ENCODE assay signal across 8 mouse cellular contexts in the genomic region with DNA sequence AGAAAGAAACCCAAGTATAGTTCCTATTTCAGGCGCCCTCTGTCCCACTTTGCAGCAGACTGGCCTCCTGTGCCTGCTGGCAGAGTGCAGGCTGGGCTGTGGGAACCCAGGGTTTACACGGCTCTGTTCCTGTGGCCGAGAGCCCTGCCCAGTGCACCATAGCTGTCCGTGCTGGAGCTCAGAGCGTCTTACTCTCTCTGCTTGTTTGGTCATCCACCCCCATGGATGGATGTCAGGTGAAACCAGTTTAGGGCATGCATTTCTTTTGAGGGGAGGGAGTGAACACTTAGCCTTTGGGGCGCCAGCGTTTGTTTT.
A peak's percentile ranks its signal among the peaks of the same experiment; 100 is the strongest.
DNase-seq lines count a peak whose midpoint lies in the region; ATAC-seq and TF ChIP-seq lines count a peak whose summit lies in the region.

No protein-coding gene starts in this region.

- H3K4me1 ChIP-seq in cerebellum, adult 2 months (ENCODE audit: control insufficient read depth, insufficient read depth, low read length) = peaks cover 49% of the 10 kb centered on the region
- peaks cover 29% of the 10 kb centered on the region for H3K4me1 ChIP-seq in lung, embryonic 15.5 days
- H3K4me1 ChIP-seq in hindbrain, embryonic 16.5 days (ENCODE audit: control insufficient read depth, insufficient read depth, low read depth, low read length) = peaks cover 41% of the 10 kb centered on the region
- peaks cover 20% of the 10 kb centered on the region for H3K4me1 ChIP-seq in stomach, embryonic 14.5 days (ENCODE audit: control insufficient read depth, insufficient read depth, low read length)

- no peak for ATAC-seq in lung, embryonic 15.5 days (ENCODE audit: borderline replicate concordance, extremely low read depth, low FRiP score, low TSS enrichment)
- ATAC-seq in hindbrain, embryonic 16.5 days = peak; percentile 66
- ATAC-seq in stomach, embryonic 14.5 days (ENCODE audit: insufficient number of reproducible peaks, insufficient read depth, low FRiP score, low read depth) = peak; percentile 42; the same call in 1 of the 2 replicates

- no peak overlapping the region; the same call in 1 of the 2 replicates for H3K4me2 ChIP-seq in lung, embryonic 15.5 days
- H3K4me2 ChIP-seq in hindbrain, embryonic 16.5 days (ENCODE audit: low read length) = no peak overlapping the region
- 0 out of 2 replicates have a peak overlapping the region, but pooled peaks have one; percentile 14 for H3K4me2 ChIP-seq in stomach, embryonic 14.5 days (replicated peaks; ENCODE audit: low read depth, low read length)

- H3K4me3 ChIP-seq in cerebellum, adult 2 months (replicated peaks; ENCODE audit: insufficient read depth, low read depth, low read length) = peak overlapping the region; percentile 33
- H3K4me3 ChIP-seq in lung, embryonic 15.5 days = no peak overlapping the region
- H3K4me3 ChIP-seq in hindbrain, embryonic 16.5 days (ENCODE audit: low read length) = no peak overlapping the region
- H3K4me3 ChIP-seq in stomach, embryonic 14.5 days (ENCODE audit: low read depth, low read length) = no peak overlapping the region

- WGBS in cerebellum, adult 2 months = 28% methylated on average over 7 of the region's 7 CpGs
- WGBS in lung, embryonic 15.5 days = 77% methylated on average over 7 of the region's 7 CpGs
- WGBS in hindbrain, embryonic 16.5 days = 69% methylated on average over 7 of the region's 7 CpGs
- 70% methylated on average over 7 of the region's 7 CpGs for WGBS in stomach, embryonic 14.5 days

- no peak for DNase-seq in cerebellum, adult 2 months
- DNase-seq in cerebellum, adult 11-12 months = no peak
- DNase-seq in lung, postnatal 14 days = no peak
- no peak for DNase-seq in heart, adult 8-10 months (ENCODE audit: low spot score)
- no peak for DNase-seq in left cerebral cortex, adult 18-20 months (ENCODE audit: low spot score in 2 of 2)

- TF ChIP-seq CTCF in cerebellum, adult 2 months (IDR thresholded peaks at IDR 0.05; ENCODE audit: borderline replicate concordance, insufficient read depth, low read depth, low read length) = no peak

- no peak for TF ChIP-seq POLR2A in cerebellum, adult 2 months (IDR thresholded peaks at IDR 0.05; ENCODE audit: borderline replicate concordance, insufficient read depth, low read length)

- H3K9ac ChIP-seq in lung, embryonic 15.5 days = no peak overlapping the region
- no peak overlapping the region for H3K9ac ChIP-seq in hindbrain, embryonic 16.5 days (ENCODE audit: low read depth, low read length)
- no peak overlapping the region for H3K9ac ChIP-seq in stomach, embryonic 14.5 days (replicated peaks; ENCODE audit: low read depth, low read length)

- no peaks in the 10 kb centered on the region for H3K9me3 ChIP-seq in lung, embryonic 15.5 days
- no peaks in the 10 kb centered on the region for H3K9me3 ChIP-seq in hindbrain, embryonic 16.5 days (ENCODE audit: control insufficient read depth, low read length)
- no peaks in the 10 kb centered on the region for H3K9me3 ChIP-seq in stomach, embryonic 14.5 days (ENCODE audit: control insufficient read depth, low read depth, low read length)

- H3K36me3 ChIP-seq in lung, embryonic 15.5 days = peaks cover 7% of the 10 kb centered on the region
- peaks cover 7% of the 10 kb centered on the region for H3K36me3 ChIP-seq in hindbrain, embryonic 16.5 days (ENCODE audit: control insufficient read depth, insufficient read depth, low read length)
- H3K36me3 ChIP-seq in stomach, embryonic 14.5 days (ENCODE audit: control insufficient read depth, insufficient read depth, low read length) = peaks cover 8% of the 10 kb centered on the region

- H3K27ac ChIP-seq in cerebellum, adult 2 months (ENCODE audit: insufficient read depth, low read length) = no peak overlapping the region
- peak overlapping the region; percentile 52 for H3K27ac ChIP-seq in lung, embryonic 15.5 days
- peak overlapping the region; percentile 70 for H3K27ac ChIP-seq in hindbrain, embryonic 16.5 days (ENCODE audit: low read depth, low read length)
- H3K27ac ChIP-seq in stomach, embryonic 14.5 days (ENCODE audit: low read length) = peak overlapping the region; percentile 84; the same call in 1 of the 2 replicates

- no peaks in the 10 kb centered on the region for H3K27me3 ChIP-seq in cerebellum, adult 2 months (ENCODE audit: control insufficient read depth, insufficient read depth, low read length)
- H3K27me3 ChIP-seq in lung, embryonic 15.5 days = no peaks in the 10 kb centered on the region
- H3K27me3 ChIP-seq in hindbrain, embryonic 16.5 days (replicated peaks; ENCODE audit: control insufficient read depth, insufficient read depth, low read length) = no peaks in the 10 kb centered on the region
- H3K27me3 ChIP-seq in stomach, embryonic 14.5 days (ENCODE audit: control insufficient read depth, insufficient read depth, low read length) = no peaks in the 10 kb centered on the region
